Mouse (Mus musculus) stomach, postnatal 0 days (tissue): ENCODE measurements at regions not wholly inside any gene's neighbourhood (a gene's known extent, or its start where the extent isn't known, plus 50 kb on each side); places are given as distances from the start of the nearest gene placed in this dataset.

ENCODE experiments used
- CTCF ChIP-seq: IDR thresholded peaks from 2 replicates; pipeline ENCODE4 v1.5.1; 2016; ENCODE audit warnings: antibody characterized with exemption, low read depth, mild to moderate bottlenecking, moderate library complexity
- EP300 ChIP-seq: optimal IDR thresholded peaks from 2 replicates; pipeline ENCODE3; 2016; ENCODE audit warnings: antibody characterized with exemption

DNA sequence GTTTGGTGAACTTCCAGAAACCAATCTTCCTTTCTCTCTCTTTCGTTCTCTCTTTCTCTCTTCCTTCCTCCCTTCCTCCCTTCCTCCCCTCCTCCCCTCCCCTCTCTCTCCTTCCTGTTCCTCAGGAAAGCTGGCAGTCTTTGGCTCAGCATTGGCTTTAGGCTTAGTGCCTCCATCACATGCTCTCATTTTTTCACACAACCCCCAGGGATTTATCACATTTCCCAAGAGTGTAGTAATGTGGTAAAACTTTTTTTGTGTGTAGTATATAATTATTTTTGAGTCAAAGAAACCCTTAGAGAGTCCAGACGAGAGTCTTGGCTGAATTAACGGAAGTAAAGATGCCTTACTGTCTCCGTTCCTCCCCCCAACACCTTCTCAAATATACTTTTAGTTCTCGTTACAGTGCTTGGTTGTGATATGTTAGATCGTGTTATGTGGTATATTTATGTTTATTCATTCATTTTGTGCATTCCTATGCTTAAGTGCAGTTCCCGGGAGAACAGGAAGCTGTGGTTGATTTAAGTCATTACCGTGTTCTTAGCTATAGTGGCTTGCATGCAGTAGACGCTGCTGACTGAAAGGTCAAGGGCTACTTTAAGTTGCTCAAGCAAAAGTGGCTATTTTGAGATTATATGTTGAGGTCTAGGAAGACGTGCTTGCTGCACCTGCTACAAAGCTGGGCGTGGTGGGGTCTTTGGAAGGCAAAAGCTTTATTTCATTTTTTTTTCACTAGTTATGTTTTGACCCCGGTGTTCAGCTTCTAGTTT is 194.7 kb upstream of the Gjb5 start:
- TF ChIP-seq CTCF (no peak), EP300 (no peak)
